Mouse (Mus musculus) embryonic fibroblast, embryonic 13.5 days (primary cell): ENCODE data around the gene Gm20708.

Source experiments
- CTCF ChIP-seq: IDR thresholded peaks from 2 replicates; pipeline ENCODE4 v1.5.1; 2011; ENCODE audit warnings: mild to moderate bottlenecking, control low read depth, low read length, moderate library complexity, borderline replicate concordance; ENCODE audit not compliant: insufficient read depth
- POLR2A ChIP-seq: IDR thresholded peaks from 2 replicates; pipeline ENCODE4 v1.6.1; 2011; ENCODE audit warnings: low read depth, mild to moderate bottlenecking, control low read depth, low read length, moderate library complexity

GRCm38 (mm10) chr11:117774925-117775324, 34.5 kb upstream of the Gm20708 start:
- TF ChIP-seq POLR2A (no peak), CTCF (no peak)
